Mouse (Mus musculus): ENCODE measurements at regions not wholly inside any gene's neighbourhood (a gene's known extent, or its start where the extent isn't known, plus 50 kb on each side); places are given as distances from the start of the nearest gene placed in this dataset.
A peak's percentile ranks its signal among the peaks of the same experiment; 100 is the strongest.

- DNase-seq (ENCODE audit: low spot score): no peak
Observed at GRCm38 (mm10) chr13:97847561-97847960, 87.1 kb upstream of the Gm10260 start.

- DNase-seq (ENCODE audit: low spot score): no peak
Observed at GRCm38 (mm10) chr13:97845148-97845547, 84.7 kb upstream of the Gm10260 start.

- DNase-seq (ENCODE audit: low spot score): no peak
Observed at GRCm38 (mm10) chr13:97842801-97843200, 82.4 kb upstream of the Gm10260 start.

GRCm38 (mm10) chr13:97841503-97841902 lies 81.1 kb upstream of the Gm10260 start:
- no peak for DNase-seq (ENCODE audit: low spot score)

GRCm38 (mm10) chr13:97839617-97840308 lies 79.3 kb upstream of the Gm10260 start:
- no peak for DNase-seq (ENCODE audit: low spot score)

GRCm38 (mm10) chr13:97837443-97838000 lies 77.1 kb upstream of the Gm10260 start:
- peak; percentile 28 for DNase-seq (ENCODE audit: low spot score)

GRCm38 (mm10) chr13:97832448-97832847 lies 72.0 kb upstream of the Gm10260 start:
- no peak for DNase-seq (ENCODE audit: low spot score)

- DNase-seq (ENCODE audit: low spot score): no peak
Observed at GRCm38 (mm10) chr13:97831839-97832238, 71.4 kb upstream of the Gm10260 start.

- DNase-seq (ENCODE audit: low spot score): no peak
Observed at GRCm38 (mm10) chr13:97829558-97829957, 69.1 kb upstream of the Gm10260 start.

GRCm38 (mm10) chr13:97825801-97826576 lies 65.6 kb upstream of the Gm10260 start:
- no peak for DNase-seq (ENCODE audit: low spot score)

GRCm38 (mm10) chr13:97825361-97825760 lies 64.9 kb upstream of the Gm10260 start:
- no peak for DNase-seq (ENCODE audit: low spot score)

GRCm38 (mm10) chr13:97824071-97824716 lies 63.8 kb upstream of the Gm10260 start:
- no peak for DNase-seq (ENCODE audit: low spot score)

GRCm38 (mm10) chr13:97821630-97822029 lies 61.2 kb upstream of the Gm10260 start:
- no peak for DNase-seq (ENCODE audit: low spot score)

- no peak for DNase-seq (ENCODE audit: low spot score)
Observed at GRCm38 (mm10) chr13:97821011-97821410, 60.6 kb upstream of the Gm10260 start.

GRCm38 (mm10) chr13:97820401-97820800 lies 60.0 kb upstream of the Gm10260 start:
- DNase-seq (ENCODE audit: low spot score): no peak

- DNase-seq (ENCODE audit: low spot score): no peak
Observed at GRCm38 (mm10) chr13:97819036-97819435, 58.6 kb upstream of the Gm10260 start.

- DNase-seq (ENCODE audit: low spot score): no peak
Observed at GRCm38 (mm10) chr13:97816923-97817322, 56.5 kb upstream of the Gm10260 start.

Data from lung, postnatal 25 days (tissue).